Mouse (Mus musculus): ENCODE results near the gene Apobec2.

DNA sequence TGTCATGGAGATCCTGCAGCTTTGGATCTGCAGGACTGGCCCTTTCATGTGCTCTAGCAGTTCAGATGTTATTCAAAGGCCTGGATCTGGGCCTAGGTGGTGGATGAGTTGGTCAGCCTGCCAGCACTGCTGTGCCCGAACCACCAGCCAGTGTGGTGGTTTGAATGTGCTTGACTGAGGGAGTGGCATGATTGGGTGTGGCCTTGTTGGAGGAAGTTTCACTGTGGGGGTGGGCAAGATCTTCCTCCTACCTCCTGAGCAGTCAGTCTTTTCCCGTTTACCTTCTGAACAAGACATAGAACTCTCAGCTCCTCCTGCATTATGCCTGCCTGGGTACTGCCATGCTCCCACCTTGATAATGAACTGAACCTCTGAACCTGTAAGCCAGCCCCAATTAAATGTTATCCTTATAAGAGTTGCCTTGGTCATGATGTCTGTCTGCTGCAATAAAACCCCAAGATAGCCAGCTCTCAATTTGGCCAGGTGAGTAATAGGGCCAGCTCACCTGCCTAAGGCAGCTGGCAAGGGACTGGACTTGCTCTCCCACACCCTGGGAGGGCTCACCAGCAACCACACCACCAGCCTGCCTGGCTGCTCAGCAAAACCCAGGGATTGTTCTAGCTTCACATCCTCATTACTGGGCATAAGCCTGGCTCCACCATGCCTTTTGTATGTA is 46.8 kb downstream of the Apobec2 start:
- TF ChIP-seq POLR2A (IDR thresholded peaks at IDR 0.05; ENCODE audit: control insufficient read depth, extremely low read depth, insufficient read depth, low read length, poor library complexity) (no peak), CTCF (IDR thresholded peaks at IDR 0.05; ENCODE audit: borderline replicate concordance, control insufficient read depth, extremely low read depth, insufficient read depth, low read length, poor library complexity) (no peak)
